In genomic region chr3:79218566-79219051, GRCm38 (mm10) we compare ENCODE assay signal across 9 mouse cellular contexts.
A peak's percentile ranks its signal among the peaks of the same experiment; 100 is the strongest.
DNase-seq lines count a peak whose midpoint lies in the region; ATAC-seq lines count a peak whose summit lies in the region.
"Had no signal": no experiment of that assay in that cellular context is flagged by ENCODE, and none has a peak within 500 bp of the region (broad histone marks: within the 10 kb centered on the region; RNA-seq: fewer than 3 reads in every experiment).

No protein-coding gene starts in this region.

- no peaks in the 10 kb centered on the region for H3K36me3 ChIP-seq in heart, embryonic 10.5 days
- no peaks in the 10 kb centered on the region for H3K36me3 ChIP-seq in heart, embryonic 11.5 days (ENCODE audit: control insufficient read depth, insufficient read depth, low read length)
- H3K36me3 ChIP-seq in neural tube, embryonic 11.5 days (ENCODE audit: control insufficient read depth, insufficient read depth, low read length) = no peaks in the 10 kb centered on the region
- H3K36me3 ChIP-seq in hindbrain, embryonic 14.5 days (replicated peaks; ENCODE audit: control insufficient read depth, insufficient read depth) = no peaks in the 10 kb centered on the region; the same call in 1 of the 2 replicates

- WGBS in heart, embryonic 10.5 days = 57% methylated on average over 4 of the region's 4 CpGs
- 57% methylated on average over 4 of the region's 4 CpGs for WGBS in heart, embryonic 11.5 days (ENCODE audit: insufficient replicate concordance)
- WGBS in neural tube, embryonic 11.5 days = 19% methylated on average over 4 of the region's 4 CpGs
- WGBS in hindbrain, embryonic 14.5 days = 11% methylated on average over 4 of the region's 4 CpGs

- no peaks in the 10 kb centered on the region for H3K27me3 ChIP-seq in heart, embryonic 10.5 days (ENCODE audit: insufficient read depth, poor library complexity, severe bottlenecking)
- no peaks in the 10 kb centered on the region for H3K27me3 ChIP-seq in heart, embryonic 11.5 days (ENCODE audit: control insufficient read depth, insufficient read depth, low read length)
- no peaks in the 10 kb centered on the region for H3K27me3 ChIP-seq in neural tube, embryonic 11.5 days (ENCODE audit: control insufficient read depth, insufficient read depth, low read length)
- H3K27me3 ChIP-seq in hindbrain, embryonic 14.5 days (ENCODE audit: control insufficient read depth, insufficient read depth, low read length) = no peaks in the 10 kb centered on the region

- H3K9me3 ChIP-seq in heart, embryonic 10.5 days = no peaks in the 10 kb centered on the region
- H3K9me3 ChIP-seq in heart, embryonic 11.5 days (replicated peaks; ENCODE audit: control insufficient read depth, low read length) = no peaks in the 10 kb centered on the region
- H3K9me3 ChIP-seq in neural tube, embryonic 11.5 days (ENCODE audit: control insufficient read depth, low read length) = no peaks in the 10 kb centered on the region
- H3K9me3 ChIP-seq in hindbrain, embryonic 14.5 days (ENCODE audit: control insufficient read depth, low read length) = no peaks in the 10 kb centered on the region

- H3K27ac ChIP-seq in heart, embryonic 10.5 days = no peak overlapping the region
- H3K27ac ChIP-seq in heart, embryonic 11.5 days (ENCODE audit: low read depth, low read length) = no peak overlapping the region
- 0 out of 2 replicates have a peak overlapping the region, but pooled peaks have one; percentile 44 for H3K27ac ChIP-seq in neural tube, embryonic 11.5 days (ENCODE audit: low read depth, low read length)
- H3K27ac ChIP-seq in hindbrain, embryonic 14.5 days = peak overlapping the region; percentile 44; the same call in 1 of the 2 replicates

- no peak overlapping the region for H3K4me3 ChIP-seq in heart, embryonic 10.5 days
- H3K4me3 ChIP-seq in heart, embryonic 11.5 days (ENCODE audit: low read depth, low read length) = no peak overlapping the region
- no peak overlapping the region for H3K4me3 ChIP-seq in neural tube, embryonic 11.5 days (ENCODE audit: low read depth, low read length)
- H3K4me3 ChIP-seq in hindbrain, embryonic 14.5 days (replicated peaks; ENCODE audit: low read length) = no peak overlapping the region

- DNase-seq in heart, embryonic 10.5 days (ENCODE audit: low spot score) = peak; percentile 31
- peak; percentile 26 for DNase-seq in neural tube, embryonic 11.5 days (ENCODE audit: low spot score)
- no peak for DNase-seq in neural tube, embryonic 10.5 days (ENCODE audit: extremely low spot score, low spot score)
- DNase-seq in hindbrain, embryonic 14.5 days (ENCODE audit: low spot score) = no peak
- no peak for DNase-seq in ovary, postnatal 10 days (ENCODE audit: low spot score)
- DNase-seq in layer of hippocampus, adult 9-11 months = no peak
- DNase-seq: retina, postnatal 1 day; thymus, adult 2 months had no signal

- H3K4me2 ChIP-seq in heart, embryonic 11.5 days = no peak overlapping the region
- no peak overlapping the region for H3K4me2 ChIP-seq in neural tube, embryonic 11.5 days (ENCODE audit: low read depth)
- H3K4me2 ChIP-seq in hindbrain, embryonic 14.5 days (replicated peaks) = no peak overlapping the region

- ATAC-seq in heart, embryonic 11.5 days (replicated peaks; ENCODE audit: insufficient number of reproducible peaks, low FRiP score, low TSS enrichment) = no peak
- ATAC-seq in neural tube, embryonic 11.5 days (ENCODE audit: insufficient read depth, low FRiP score, low TSS enrichment) = peak; percentile 42; the same call in 1 of the 2 replicates
- ATAC-seq in hindbrain, embryonic 14.5 days (ENCODE audit: low FRiP score) = no peak

- H3K9ac ChIP-seq in heart, embryonic 11.5 days (ENCODE audit: low read depth, low read length) = no peak overlapping the region
- no peak overlapping the region for H3K9ac ChIP-seq in neural tube, embryonic 11.5 days (ENCODE audit: low read length)
- H3K9ac ChIP-seq in hindbrain, embryonic 14.5 days = no peak overlapping the region

- peaks cover 15% of the 10 kb centered on the region; the same call in 1 of the 2 replicates for H3K4me1 ChIP-seq in heart, embryonic 10.5 days
- peaks cover 3% of the 10 kb centered on the region; the same call in 1 of the 2 replicates for H3K4me1 ChIP-seq in heart, embryonic 11.5 days (ENCODE audit: control insufficient read depth, insufficient read depth, low read length)
- peaks cover 12% of the 10 kb centered on the region for H3K4me1 ChIP-seq in neural tube, embryonic 11.5 days (ENCODE audit: control insufficient read depth, insufficient read depth, low read length)
- peaks cover 14% of the 10 kb centered on the region for H3K4me1 ChIP-seq in hindbrain, embryonic 14.5 days (replicated peaks; ENCODE audit: control insufficient read depth, insufficient read depth, low read length)

Comparison
In these comparisons a context has a peak if more than half of its experiments do, and no peak if none do; other contexts are left out.
1. DNase-seq: peak in heart, embryonic 10.5 days (single experiment) and neural tube, embryonic 11.5 days (single experiment); none in neural tube, embryonic 10.5 days (single experiment), hindbrain, embryonic 14.5 days (single experiment), ovary, postnatal 10 days (single experiment) and layer of hippocampus, adult 9-11 months (single experiment).
2. H3K27ac ChIP-seq: peak in neural tube, embryonic 11.5 days (single experiment) and hindbrain, embryonic 14.5 days (single experiment); none in heart, embryonic 10.5 days (single experiment) and heart, embryonic 11.5 days (single experiment).